Comparison of ENCODE assay signal across 22 mouse cellular contexts in the genomic region with DNA sequence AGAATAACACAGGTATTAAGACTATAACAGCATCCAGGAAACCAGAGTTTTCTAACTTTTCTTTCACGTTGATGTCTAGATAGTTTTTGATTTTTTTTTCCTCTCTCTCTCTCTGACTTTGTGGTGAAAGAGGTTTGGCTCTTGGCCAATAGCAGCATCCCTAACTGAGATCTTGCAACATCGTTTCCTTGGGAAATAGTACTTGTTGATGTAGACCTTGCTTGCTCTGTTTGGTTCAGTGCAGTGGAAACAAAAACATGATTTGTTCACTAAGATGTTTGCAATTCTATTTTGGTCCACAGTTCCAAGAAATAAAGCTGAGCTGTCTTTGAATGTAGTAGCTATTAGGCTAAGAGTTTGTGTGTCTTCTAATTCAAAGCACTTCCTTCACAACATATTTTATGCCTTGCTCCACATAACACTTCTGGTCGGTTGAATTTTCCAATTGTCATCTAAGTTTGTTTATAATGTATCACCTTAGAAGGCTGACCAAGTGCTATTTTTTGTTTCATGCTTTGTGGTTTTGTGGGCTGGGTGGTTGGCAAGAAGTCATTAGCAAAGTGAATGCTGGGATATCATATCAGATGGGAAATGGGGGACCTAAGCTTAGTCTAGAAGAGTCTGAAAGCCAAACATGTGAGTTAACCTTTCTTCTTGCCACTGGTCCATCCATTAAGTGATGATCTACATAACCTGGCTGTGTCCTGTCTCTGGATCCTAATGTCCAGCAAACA.
A peak's percentile ranks its signal among the peaks of the same experiment; 100 is the strongest.
DNase-seq lines count a peak whose midpoint lies in the region; ATAC-seq and TF ChIP-seq lines count a peak whose summit lies in the region.
"Had no signal": no experiment of that assay in that cellular context is flagged by ENCODE, and none has a peak within 500 bp of the region (broad histone marks: within the 10 kb centered on the region; RNA-seq: fewer than 3 reads in every experiment).

No protein-coding gene starts in this region.

- no peak overlapping the region for H3K4me2 ChIP-seq in lung, postnatal 0 days (replicated peaks; ENCODE audit: low read depth, low read length)
- H3K4me2 ChIP-seq: heart, embryonic 11.5 days; intestine, embryonic 15.5 days; limb, embryonic 13.5 days had no signal

- H3K4me3 ChIP-seq in lung, postnatal 0 days (ENCODE audit: low read depth, low read length): no peak overlapping the region
- H3K4me3 ChIP-seq: gastrocnemius, adult 2 months; hindbrain, embryonic 10.5 days; intestine, embryonic 15.5 days; limb, embryonic 13.5 days had no signal

- no peaks in the 10 kb centered on the region for H3K4me1 ChIP-seq in lung, postnatal 0 days (ENCODE audit: insufficient read depth, low read depth, low read length)
- H3K4me1 ChIP-seq: hindbrain, embryonic 10.5 days; intestine, embryonic 15.5 days; limb, embryonic 13.5 days had no signal

- no peaks in the 10 kb centered on the region for H3K9me3 ChIP-seq in lung, postnatal 0 days (ENCODE audit: low read length)
- H3K9me3 ChIP-seq: hindbrain, embryonic 10.5 days; intestine, embryonic 15.5 days; limb, embryonic 13.5 days had no signal

- no peaks in the 10 kb centered on the region for H3K27me3 ChIP-seq in lung, postnatal 0 days (replicated peaks; ENCODE audit: insufficient read depth, low read length)
- H3K27me3 ChIP-seq: intestine, embryonic 15.5 days; limb, embryonic 13.5 days had no signal

- TF ChIP-seq EP300 in lung, postnatal 0 days (IDR thresholded peaks at IDR 0.05): no peak

- ATAC-seq in lung, postnatal 0 days: peak; percentile 30
- ATAC-seq: forebrain, embryonic 14.5 days; hindbrain, embryonic 16.5 days; intestine, embryonic 15.5 days; midbrain, embryonic 16.5 days had no signal

- H3K27ac ChIP-seq in lung, postnatal 0 days (ENCODE audit: low read length): no peak overlapping the region
- H3K27ac ChIP-seq: gastrocnemius, adult 2 months; hindbrain, embryonic 10.5 days; intestine, embryonic 15.5 days; limb, embryonic 13.5 days; liver, embryonic 14.5 days had no signal

- no peak overlapping the region for H3K9ac ChIP-seq in lung, postnatal 0 days (replicated peaks; ENCODE audit: low read depth)
- H3K9ac ChIP-seq: intestine, embryonic 15.5 days; limb, embryonic 13.5 days; liver, embryonic 14.5 days had no signal

- no peaks in the 10 kb centered on the region for H3K36me3 ChIP-seq in lung, postnatal 0 days (ENCODE audit: insufficient read depth, low read length)
- H3K36me3 ChIP-seq: hindbrain, embryonic 10.5 days; intestine, embryonic 15.5 days; limb, embryonic 13.5 days had no signal

- TF ChIP-seq CTCF in lung, postnatal 0 days (IDR thresholded peaks at IDR 0.05): no peak

- WGBS in lung, postnatal 0 days: 48% methylated on average over 3 of the region's 3 CpGs

- DNase-seq in lung, postnatal 0 days (ENCODE audit: low spot score): peak; percentile 60
- DNase-seq in lung, postnatal 14 days: no peak
- peak; percentile 86 for DNase-seq in 416B (ENCODE audit: low read depth)
- peak; percentile 17 for DNase-seq in NIH3T3 (ENCODE audit: low read depth)
- DNase-seq in fibroblast of lung, adult 2 months (ENCODE audit: low read depth): peak; percentile 24
- no peak for DNase-seq in embryo, embryonic 10 days (ENCODE audit: low spot score)
- no peak for DNase-seq in thymus, postnatal 36 days
- DNase-seq: adrenal gland, adult 2 months; cerebellum, adult 2 months; cerebellum, postnatal 25 days; gastrocnemius, adult 2 months; kidney, adult 8-10 months; kidney, postnatal 36 days; layer of hippocampus, adult 9-11 months had no signal

Comparison
In these comparisons a context has a peak if more than half of its experiments do, and no peak if none do; other contexts are left out.
1. DNase-seq: peak in lung, postnatal 0 days (single experiment), 416B (single experiment), NIH3T3 (single experiment) and fibroblast of lung, adult 2 months (single experiment); none in lung, postnatal 14 days (single experiment), embryo, embryonic 10 days (single experiment) and thymus, postnatal 36 days (0 of 2).